Mouse (Mus musculus) heart, adult 10 weeks (tissue): ENCODE measurements around the gene Cdc37l1. TPM values are rescaled to one million over a fixed set of nuclear protein-coding genes. Genes with fewer than 3 reads are reported as not detected.

ENCODE experiments used
- polyA plus RNA-seq: library from polyadenylated mRNA; stranded (reverse); fragments of 350-450 nt; fragmentation: Illumina TruSeq; extraction: RNeasy Lipid Tissue Mini Kit (QIAGEN cat#74804); gene quantifications from one replicate; pipeline ENCODE4 v1.2.3, GENCODE M21; 2014; ENCODE audit warnings: low read depth, low replicate concordance

The Cdc37l1 gene
- polyA plus RNA-seq, result 68.6 TPM

DNA sequence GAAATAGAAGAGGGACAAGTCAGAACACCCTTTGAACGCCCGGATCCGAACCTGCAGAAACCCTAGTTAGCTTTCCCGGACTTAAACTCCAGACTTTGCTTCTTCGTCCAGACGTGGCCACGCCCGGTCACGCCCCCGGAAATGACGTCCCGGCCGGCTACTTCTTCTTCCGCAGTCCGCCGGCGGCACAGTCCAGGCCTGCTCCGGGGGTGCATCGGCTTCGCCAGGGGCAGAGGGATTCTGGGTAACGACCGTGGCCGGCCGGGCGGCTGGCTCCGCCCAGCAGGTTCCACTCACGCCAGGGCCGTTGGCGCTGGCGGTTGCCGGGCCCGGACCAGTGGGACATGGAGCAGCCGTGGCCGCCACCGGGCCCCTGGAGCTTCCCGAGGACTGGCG lies at the start of gene Cdc37l1:
Cdc37l1 (plus strand) TSS at position 159 of the 396 bp plus-strand sequence.

DNA sequence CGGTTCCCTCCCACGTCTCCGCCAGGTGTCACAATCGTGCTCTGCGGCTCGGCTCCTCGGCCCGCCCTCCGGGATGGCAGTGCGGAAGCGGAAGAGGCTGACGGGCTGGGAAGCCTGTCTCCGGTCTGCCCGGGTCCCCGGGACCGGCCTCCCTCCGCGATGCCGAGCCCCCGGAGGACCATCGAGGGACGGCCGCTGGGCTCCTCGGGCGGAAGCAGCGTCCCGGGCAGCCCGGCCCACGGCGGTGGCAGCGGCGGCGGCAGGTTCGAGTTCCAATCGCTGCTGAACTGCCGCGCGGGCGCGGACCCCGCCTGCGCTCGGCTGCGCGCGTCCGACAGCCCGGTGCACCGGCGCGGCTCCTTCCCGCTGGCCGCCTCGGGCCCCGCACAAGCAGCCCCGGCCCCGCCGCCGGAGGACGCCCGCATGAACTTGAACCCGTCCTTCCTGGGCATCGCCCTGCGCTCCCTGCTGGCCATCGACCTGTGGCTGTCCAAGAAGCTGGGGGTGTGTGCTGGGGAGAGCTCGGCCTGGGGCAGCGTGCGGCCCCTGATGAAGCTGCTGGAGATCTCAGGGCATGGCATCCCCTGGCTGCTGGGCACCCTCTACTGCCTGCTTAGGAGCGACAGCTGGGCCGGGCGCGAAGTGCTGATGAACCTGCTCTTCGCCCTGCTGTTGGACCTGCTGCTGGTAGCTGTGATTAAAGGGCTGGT lies 26.2 kb upstream of the Cdc37l1 start, which contains the start of gene Plpp6:
Plpp6 (plus strand) TSS at position 112 of the 710 bp plus-strand sequence.

DNA sequence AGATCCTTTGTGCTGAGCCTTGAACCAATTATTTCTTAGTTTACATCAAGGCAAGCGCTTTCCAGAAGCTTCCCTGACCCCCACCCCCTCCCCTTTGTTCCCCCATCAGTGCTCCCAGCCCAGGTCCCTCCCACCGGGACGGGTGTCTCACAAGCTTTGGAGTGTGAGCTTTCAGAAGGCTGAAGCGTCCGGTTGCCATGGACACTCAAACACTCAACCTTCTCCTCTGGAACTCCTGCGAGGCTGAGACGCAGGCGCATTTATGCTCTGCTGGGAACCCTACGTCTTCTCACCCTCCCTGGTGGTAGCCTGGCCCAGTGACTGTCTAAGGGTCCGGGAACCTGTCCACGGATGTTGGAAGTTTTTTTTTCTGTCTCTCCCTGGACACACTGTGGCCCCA lies 22.5 kb upstream of the Cdc37l1 start, which contains the start of gene 4430402I18Rik:
4430402I18Rik (minus strand) TSS at position 149 of the 400 bp plus-strand sequence.

DNA sequence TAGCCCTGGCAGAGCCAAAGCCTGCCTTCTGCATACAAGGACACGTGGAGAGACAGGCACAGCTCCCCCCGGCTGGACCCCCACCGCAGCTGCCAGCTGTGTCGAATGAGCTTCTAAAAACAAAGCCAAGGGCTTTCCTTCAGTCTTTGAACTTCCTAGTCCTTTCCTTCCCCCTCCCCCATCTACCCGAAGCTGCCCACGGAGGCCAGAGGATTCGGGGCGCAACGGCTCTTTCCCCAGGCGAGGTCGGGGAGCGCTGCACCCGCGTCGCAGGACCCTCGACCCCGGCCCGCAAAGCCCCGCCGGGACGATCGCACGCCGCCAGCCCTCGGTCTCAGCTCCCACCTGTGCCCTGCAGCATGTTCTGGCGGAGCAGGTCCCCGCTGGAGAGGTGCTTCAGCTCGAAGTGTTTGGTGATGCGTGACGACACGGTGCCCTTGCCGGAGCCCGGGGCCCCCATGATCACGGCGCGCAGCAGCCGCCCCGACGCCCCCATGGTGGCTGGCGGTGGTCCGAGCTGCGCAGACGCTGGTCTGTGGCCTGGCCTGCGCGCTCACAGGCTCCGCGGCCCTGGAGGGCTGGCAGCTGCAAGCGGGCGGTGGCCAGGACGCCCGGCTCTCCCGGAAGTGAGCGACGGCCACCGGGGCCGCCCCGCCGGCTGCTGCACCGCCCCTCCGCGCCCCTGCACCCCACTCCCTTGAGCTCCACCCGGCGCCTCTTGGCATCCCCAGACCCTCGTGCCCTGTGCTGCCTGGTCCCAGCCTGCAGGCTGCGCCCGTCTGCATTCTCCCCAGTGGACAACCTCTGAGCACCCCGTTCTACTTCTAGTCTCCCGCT lies 57.4 kb downstream of the Cdc37l1 start, which contains the start of gene Ak3:
Ak3 (minus strand) TSS at position 628 of the 837 bp plus-strand sequence.

Other genes with a start within 250 kb of the Cdc37l1 start
- 2.6 TPM for gene Slc1a1, start 155.3 kb upstream of the Cdc37l1 start, polyA plus RNA-seq
- 7.7 TPM for gene Plpp6, start 26.4 kb upstream of the Cdc37l1 start, polyA plus RNA-seq
- gene 4430402I18Rik, start 22.6 kb upstream of the Cdc37l1 start, polyA plus RNA-seq, result 24.0 TPM
- 110 TPM for gene Ak3, start 57.6 kb downstream of the Cdc37l1 start, polyA plus RNA-seq
- gene Rcl1, start 111.0 kb downstream of the Cdc37l1 start, polyA plus RNA-seq, result 6.0 TPM